Comparison of ENCODE assay signal across 12 mouse cellular contexts in the genomic region with DNA sequence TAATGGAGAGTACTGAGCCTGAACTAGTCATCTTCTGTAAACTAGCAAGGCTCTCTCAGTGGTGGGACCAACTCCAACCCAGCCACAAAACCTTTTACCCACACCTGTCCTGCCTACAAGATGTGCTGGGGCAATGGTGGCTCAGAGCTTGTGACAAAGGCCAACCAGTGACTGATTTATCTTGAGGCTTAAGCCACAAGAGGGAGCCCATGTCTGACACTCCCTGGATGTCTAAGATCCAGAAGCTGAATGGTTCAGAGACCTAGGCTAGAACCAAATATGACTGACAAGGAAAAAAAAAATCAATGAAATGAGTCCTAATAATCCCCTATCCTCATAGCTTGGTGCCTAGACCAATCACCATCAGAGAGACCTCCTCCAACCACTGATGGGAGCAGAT.
DNase-seq lines count a peak whose midpoint lies in the region; ATAC-seq and TF ChIP-seq lines count a peak whose summit lies in the region.
"Had no signal": no experiment of that assay in that cellular context is flagged by ENCODE, and none has a peak within 500 bp of the region (broad histone marks: within the 10 kb centered on the region; RNA-seq: fewer than 3 reads in every experiment).

No protein-coding gene starts in this region.

- no peak overlapping the region for H3K9ac ChIP-seq in lung, postnatal 0 days (replicated peaks; ENCODE audit: low read depth)
- H3K9ac ChIP-seq: embryonic facial prominence, embryonic 15.5 days; hindbrain, embryonic 15.5 days had no signal

- H3K36me3 ChIP-seq in lung, postnatal 0 days (ENCODE audit: insufficient read depth, low read length) = no peaks in the 10 kb centered on the region
- H3K36me3 ChIP-seq: embryonic facial prominence, embryonic 15.5 days; hindbrain, embryonic 15.5 days had no signal

- no peak overlapping the region for H3K4me2 ChIP-seq in lung, postnatal 0 days (replicated peaks; ENCODE audit: low read depth, low read length)
- H3K4me2 ChIP-seq: embryonic facial prominence, embryonic 15.5 days; hindbrain, embryonic 15.5 days had no signal

- no peaks in the 10 kb centered on the region for H3K9me3 ChIP-seq in lung, postnatal 0 days (ENCODE audit: low read length)
- H3K9me3 ChIP-seq: embryonic facial prominence, embryonic 15.5 days; hindbrain, embryonic 15.5 days had no signal

- H3K27me3 ChIP-seq in lung, postnatal 0 days (replicated peaks; ENCODE audit: insufficient read depth, low read length) = no peaks in the 10 kb centered on the region
- H3K27me3 ChIP-seq: embryonic facial prominence, embryonic 15.5 days; hindbrain, embryonic 15.5 days had no signal

- no peak for TF ChIP-seq EP300 in lung, postnatal 0 days (IDR thresholded peaks at IDR 0.05)

- no peak for ATAC-seq in lung, postnatal 0 days

- peak; percentile 36; the same call in 1 of the 2 replicates for TF ChIP-seq CTCF in lung, postnatal 0 days (IDR thresholded peaks at IDR 0.05)

- H3K4me1 ChIP-seq in lung, postnatal 0 days (ENCODE audit: insufficient read depth, low read depth, low read length) = no peaks in the 10 kb centered on the region
- H3K4me1 ChIP-seq: embryonic facial prominence, embryonic 15.5 days; hindbrain, embryonic 15.5 days had no signal

- no peak overlapping the region for H3K27ac ChIP-seq in lung, postnatal 0 days (ENCODE audit: low read length)
- H3K27ac ChIP-seq: embryonic facial prominence, embryonic 15.5 days; hindbrain, embryonic 15.5 days had no signal

- DNase-seq in adrenal gland, adult 2 months = peak; percentile 13
- DNase-seq in adrenal gland, postnatal 25 days = no peak
- peak; percentile 9 for DNase-seq in heart, postnatal 4 days
- DNase-seq in heart, adult 11 months = no peak
- DNase-seq in lung, postnatal 0 days (ENCODE audit: low spot score) = no peak
- no peak for DNase-seq in lung, postnatal 25 days (ENCODE audit: low spot score)
- peak; percentile 69 for DNase-seq in brain, adult 2 months (ENCODE audit: low read depth, low spot score)
- DNase-seq in right cerebral cortex, adult 2 months (ENCODE audit: low spot score in 2 of 2) = no peak
- DNase-seq: cerebellum, adult 11 months; gastrocnemius, postnatal 14 days had no signal

- no peak overlapping the region for H3K4me3 ChIP-seq in lung, postnatal 0 days (ENCODE audit: low read depth, low read length)
- H3K4me3 ChIP-seq: embryonic facial prominence, embryonic 15.5 days; hindbrain, embryonic 15.5 days had no signal

Comparison
In these comparisons a context has a peak if more than half of its experiments do, and no peak if none do; other contexts are left out.
1. DNase-seq: peak in adrenal gland, adult 2 months (single experiment), heart, postnatal 4 days (single experiment) and brain, adult 2 months (single experiment); none in adrenal gland, postnatal 25 days (single experiment), heart, adult 11 months (single experiment), lung, postnatal 0 days (single experiment), lung, postnatal 25 days (single experiment) and right cerebral cortex, adult 2 months (0 of 2).